Comparison of ENCODE assay signal across 11 mouse cellular contexts in genomic region chr16:24908926-24909325, GRCm38 (mm10).
DNase-seq lines count a peak whose midpoint lies in the region; ATAC-seq and TF ChIP-seq lines count a peak whose summit lies in the region.
"Had no signal": no experiment of that assay in that cellular context is flagged by ENCODE, and none has a peak within 500 bp of the region (broad histone marks: within the 10 kb centered on the region; RNA-seq: fewer than 3 reads in every experiment).

No protein-coding gene starts in this region.

- H3K27ac ChIP-seq in hindbrain, embryonic 14.5 days = no peak overlapping the region
- H3K27ac ChIP-seq in hindbrain, embryonic 11.5 days (ENCODE audit: low read depth, low read length) = no peak overlapping the region
- 0 out of 2 replicates have a peak overlapping the region, but pooled peaks have one; percentile 43 for H3K27ac ChIP-seq in heart, embryonic 13.5 days (replicated peaks)
- no peak overlapping the region for H3K27ac ChIP-seq in liver, embryonic 12.5 days
- H3K27ac ChIP-seq: embryonic facial prominence, embryonic 13.5 days had no signal

- WGBS in hindbrain, embryonic 14.5 days = 92% methylated on average over 1 of the region's 1 CpGs
- WGBS in hindbrain, embryonic 11.5 days = 93% methylated on average over 1 of the region's 1 CpGs
- 79% methylated on average over 1 of the region's 1 CpGs for WGBS in heart, embryonic 13.5 days
- WGBS in liver, embryonic 12.5 days (ENCODE audit: insufficient replicate concordance) = 74% methylated on average over 1 of the region's 1 CpGs

- H3K4me1 ChIP-seq in hindbrain, embryonic 14.5 days (replicated peaks; ENCODE audit: control insufficient read depth, insufficient read depth, low read length) = no peaks in the 10 kb centered on the region
- H3K4me1 ChIP-seq in hindbrain, embryonic 11.5 days (replicated peaks; ENCODE audit: control insufficient read depth, insufficient read depth, low read length) = no peaks in the 10 kb centered on the region
- H3K4me1 ChIP-seq in heart, embryonic 13.5 days = peaks cover 35% of the 10 kb centered on the region
- H3K4me1 ChIP-seq in liver, embryonic 12.5 days = no peaks in the 10 kb centered on the region

- in situ Hi-C loops in Patski (cut with MboI; ENCODE audit: low pct_unique_long_range_greater_than_20kb) = loop anchor here (10.0 kb wide), 1 partner anchor 404 kb away; no protein-coding TSS in a partner anchor

- no peaks in the 10 kb centered on the region for H3K9me3 ChIP-seq in hindbrain, embryonic 14.5 days (ENCODE audit: control insufficient read depth, low read length)
- no peaks in the 10 kb centered on the region for H3K9me3 ChIP-seq in hindbrain, embryonic 11.5 days (ENCODE audit: control insufficient read depth, low read length)
- no peaks in the 10 kb centered on the region for H3K9me3 ChIP-seq in heart, embryonic 13.5 days
- H3K9me3 ChIP-seq in liver, embryonic 12.5 days (replicated peaks) = no peaks in the 10 kb centered on the region
- H3K9me3 ChIP-seq: embryonic facial prominence, embryonic 13.5 days had no signal

- ATAC-seq in hindbrain, embryonic 14.5 days (ENCODE audit: low FRiP score) = peak; percentile 40; the same call in 1 of the 2 replicates
- no peak for ATAC-seq in hindbrain, embryonic 11.5 days (ENCODE audit: low FRiP score)
- ATAC-seq in Patski = peak; percentile 73
- no peak for ATAC-seq in heart, embryonic 13.5 days (ENCODE audit: extremely low read depth, insufficient number of reproducible peaks, low FRiP score, low TSS enrichment)
- ATAC-seq in megakaryocyte-erythroid progenitor cell, adult 5-6 weeks (replicated peaks; ENCODE audit: low FRiP score, low TSS enrichment, poor library complexity, severe bottlenecking) = no peak
- no peak for ATAC-seq in liver, embryonic 12.5 days

- H3K9ac ChIP-seq in hindbrain, embryonic 14.5 days = no peak overlapping the region
- H3K9ac ChIP-seq in hindbrain, embryonic 11.5 days (ENCODE audit: low read depth, low read length) = no peak overlapping the region
- H3K9ac ChIP-seq in heart, embryonic 13.5 days = no peak overlapping the region
- no peak overlapping the region for H3K9ac ChIP-seq in liver, embryonic 12.5 days
- H3K9ac ChIP-seq: embryonic facial prominence, embryonic 13.5 days had no signal

- TF ChIP-seq CTCF in Patski (IDR thresholded peaks at IDR 0.05) = no peak

- no peak overlapping the region for H3K4me3 ChIP-seq in hindbrain, embryonic 14.5 days (replicated peaks; ENCODE audit: low read length)
- H3K4me3 ChIP-seq in hindbrain, embryonic 11.5 days (ENCODE audit: low read depth, low read length) = no peak overlapping the region
- no peak overlapping the region for H3K4me3 ChIP-seq in heart, embryonic 13.5 days
- no peak overlapping the region for H3K4me3 ChIP-seq in liver, embryonic 12.5 days
- H3K4me3 ChIP-seq: embryonic facial prominence, embryonic 13.5 days had no signal

- POLR2A ChIA-PET in Patski (lab: Charles Lee) = interaction anchor here (0.5 to 1.0 kb wide), 2 partner anchors 919 to 927 kb away, joined by 3 read pairs; no protein-coding TSS in a partner anchor

- CTCF ChIA-PET in Patski (lab: Charles Lee) = interaction anchor here (0.9 to 1.5 kb wide), 4 partner anchors 8 to 25 kb away, joined by 3 to 4 read pairs (median 4); no protein-coding TSS in a partner anchor

- DNase-seq in hindbrain, embryonic 14.5 days (ENCODE audit: low spot score) = no peak
- no peak for DNase-seq in hindbrain, embryonic 11.5 days (ENCODE audit: low spot score)
- peak; percentile 52 for DNase-seq in 3134 (ENCODE audit: extremely low read depth, insufficient read length, low spot score)
- DNase-seq in Patski (ENCODE audit: low read depth, low spot score) = no peak
- DNase-seq: adrenal gland, postnatal 25 days; spleen, adult 18-20 months; thymus, postnatal 36 days had no signal

- H3K4me2 ChIP-seq in hindbrain, embryonic 14.5 days (replicated peaks) = no peak overlapping the region
- no peak overlapping the region for H3K4me2 ChIP-seq in hindbrain, embryonic 11.5 days (replicated peaks; ENCODE audit: low read depth, low read length)
- H3K4me2 ChIP-seq in heart, embryonic 13.5 days = no peak overlapping the region
- H3K4me2 ChIP-seq in liver, embryonic 12.5 days = no peak overlapping the region
- H3K4me2 ChIP-seq: embryonic facial prominence, embryonic 13.5 days had no signal

- H3K27me3 ChIP-seq in hindbrain, embryonic 14.5 days (ENCODE audit: control insufficient read depth, insufficient read depth, low read length) = no peaks in the 10 kb centered on the region
- H3K27me3 ChIP-seq in hindbrain, embryonic 11.5 days (ENCODE audit: control insufficient read depth, insufficient read depth, low read length) = no peaks in the 10 kb centered on the region
- no peaks in the 10 kb centered on the region for H3K27me3 ChIP-seq in Patski
- H3K27me3 ChIP-seq in heart, embryonic 13.5 days (replicated peaks) = no peaks in the 10 kb centered on the region
- H3K27me3 ChIP-seq in liver, embryonic 12.5 days (replicated peaks) = no peaks in the 10 kb centered on the region
- H3K27me3 ChIP-seq: embryonic facial prominence, embryonic 13.5 days had no signal

- no peaks in the 10 kb centered on the region for H3K36me3 ChIP-seq in hindbrain, embryonic 14.5 days (replicated peaks; ENCODE audit: control insufficient read depth, insufficient read depth)
- H3K36me3 ChIP-seq in hindbrain, embryonic 11.5 days (ENCODE audit: control insufficient read depth, insufficient read depth, low read length) = no peaks in the 10 kb centered on the region
- no peaks in the 10 kb centered on the region for H3K36me3 ChIP-seq in heart, embryonic 13.5 days
- no peaks in the 10 kb centered on the region for H3K36me3 ChIP-seq in liver, embryonic 12.5 days
- H3K36me3 ChIP-seq: embryonic facial prominence, embryonic 13.5 days had no signal

Comparison
In these comparisons a context has a peak if more than half of its experiments do, and no peak if none do; other contexts are left out.
1. ATAC-seq: peak in hindbrain, embryonic 14.5 days (single experiment) and Patski (single experiment); none in hindbrain, embryonic 11.5 days (single experiment), heart, embryonic 13.5 days (single experiment), megakaryocyte-erythroid progenitor cell, adult 5-6 weeks (single experiment) and liver, embryonic 12.5 days (single experiment).